17 mouse cellular contexts compared by ENCODE assay signal in genomic region chr14:34399301-34399700, GRCm38 (mm10). TPM values are rescaled to one million over a fixed set of nuclear protein-coding genes. Genes with fewer than 3 reads are reported as not detected.
"Had no signal": no experiment of that assay in that cellular context is flagged by ENCODE, and none has a peak within 500 bp of the region (broad histone marks: within the 10 kb centered on the region; RNA-seq: fewer than 3 reads in every experiment).

No protein-coding gene starts in this region.

- H3K4me3 ChIP-seq: megakaryocyte, embryonic 14.5 days; neural tube, embryonic 12.5 days had no signal

- H3K9me3 ChIP-seq: megakaryocyte, embryonic 14.5 days; neural tube, embryonic 12.5 days had no signal

- H3K4me1 ChIP-seq: megakaryocyte, embryonic 14.5 days; neural tube, embryonic 12.5 days had no signal

- H3K4me2 ChIP-seq: lung, embryonic 14.5 days; midbrain, embryonic 11.5 days; neural tube, embryonic 12.5 days had no signal

- H3K9ac ChIP-seq: lung, embryonic 14.5 days; neural tube, embryonic 12.5 days had no signal

- ATAC-seq: midbrain, embryonic 16.5 days had no signal

- H3K27me3 ChIP-seq: neural tube, embryonic 12.5 days had no signal

- H3K27ac ChIP-seq: macrophage; neural tube, embryonic 12.5 days had no signal

- DNase-seq: lung, adult 18-20 months; lung, embryonic 14.5 days; lung, postnatal 10 days; midbrain, embryonic 14.5 days; right cerebral cortex, postnatal 14 days; thymus, adult 18-20 months; thymus, postnatal 14 days; thymus, postnatal 36 days had no signal

RNA-seq across cellular contexts. Expression of gene Mmrn2, which starts 24.0 kb away (rescaled TPM):
- polyA plus RNA-seq: macrophage had no signal

RNA-seq across cellular contexts. Expression of gene Sncg, which starts 24.7 kb away (rescaled TPM):
- polyA plus RNA-seq: macrophage had no signal

RNA-seq across cellular contexts. Expression of gene Fam25c, which starts 44.1 kb away (rescaled TPM):
- polyA plus RNA-seq: lung, embryonic 14.5 days; lung, embryonic 16.5 days; macrophage; midbrain, embryonic 11.5 days; midbrain, embryonic 14.5 days; midbrain, embryonic 16.5 days; neural tube, embryonic 12.5 days; neural tube, embryonic 14.5 days; spleen, adult 2 months; stomach, embryonic 14.5 days had no signal
